Mouse (Mus musculus): ENCODE results near the gene Rspo1. TPM values are rescaled to one million over a fixed set of nuclear protein-coding genes. Genes with fewer than 3 reads are reported as not detected.

The Rspo1 gene
- total RNA-seq, 4 experiments from 2014 or later, result 5.4 to 8.8 (median 7.9) TPM

- no peak for DNase-seq (ENCODE audit: low spot score in 2 of 2)
Measured at GRCm38 (mm10) chr4:124972316-124972715, 13.9 kb upstream of the Rspo1 start.

- no peak for DNase-seq (ENCODE audit: low spot score in 2 of 2)
Measured at GRCm38 (mm10) chr4:124973296-124973695, 12.9 kb upstream of the Rspo1 start.

- no peak for DNase-seq (ENCODE audit: low spot score in 2 of 2)
Measured at GRCm38 (mm10) chr4:124978201-124978600, 8.0 kb upstream of the Rspo1 start.

GRCm38 (mm10) chr4:124983893-124984526 lies 2.2 kb upstream of the Rspo1 start:
- DNase-seq (ENCODE audit: low spot score in 2 of 2), result no peak

GRCm38 (mm10) chr4:124984871-124985670 lies 1.2 kb upstream of the Rspo1 start:
- no peak for DNase-seq (ENCODE audit: low spot score in 2 of 2)

GRCm38 (mm10) chr4:124986739-124987710 lies 795 bp downstream of the Rspo1 start:
- no peak for DNase-seq (ENCODE audit: low spot score in 2 of 2)

GRCm38 (mm10) chr4:124987711-124988097 lies 1.5 kb downstream of the Rspo1 start:
- no peak for DNase-seq (ENCODE audit: low spot score in 2 of 2)

- DNase-seq (ENCODE audit: low spot score in 2 of 2), result no peak
Measured at GRCm38 (mm10) chr4:124988382-124988781, 2.2 kb downstream of the Rspo1 start.

- no peak for DNase-seq (ENCODE audit: low spot score in 2 of 2)
Measured at GRCm38 (mm10) chr4:124989787-124990253, 3.6 kb downstream of the Rspo1 start.

- DNase-seq (ENCODE audit: low spot score in 2 of 2), result no peak
Measured at GRCm38 (mm10) chr4:124990325-124990724, 4.1 kb downstream of the Rspo1 start.

GRCm38 (mm10) chr4:124997479-124998147 lies 11.4 kb downstream of the Rspo1 start:
- DNase-seq (ENCODE audit: low spot score in 2 of 2), result no peak

- no peak for DNase-seq (ENCODE audit: low spot score in 2 of 2)
Measured at GRCm38 (mm10) chr4:124999548-124999947, 13.3 kb downstream of the Rspo1 start.

- DNase-seq (ENCODE audit: low spot score in 2 of 2), result no peak
Measured at GRCm38 (mm10) chr4:125002978-125003377, 16.7 kb downstream of the Rspo1 start.

GRCm38 (mm10) chr4:125004886-125005285 lies 18.7 kb downstream of the Rspo1 start:
- no peak for DNase-seq (ENCODE audit: low spot score in 2 of 2)

- no peak for DNase-seq (ENCODE audit: low spot score in 2 of 2)
Measured at GRCm38 (mm10) chr4:125007460-125007859, 21.2 kb downstream of the Rspo1 start.

- no peak for DNase-seq (ENCODE audit: low spot score in 2 of 2)
Measured at GRCm38 (mm10) chr4:125008220-125008619, 22.0 kb downstream of the Rspo1 start.

- DNase-seq (ENCODE audit: low spot score in 2 of 2), result no peak
Measured at GRCm38 (mm10) chr4:125008712-125009111, 22.5 kb downstream of the Rspo1 start.

GRCm38 (mm10) chr4:125015806-125016635 lies 29.8 kb downstream of the Rspo1 start, which contains the start of gene Gnl2:
Gene Gnl2, plus strand, starts transcription at chr4:125016585.
- DNase-seq (ENCODE audit: low spot score in 2 of 2), result no peak

- DNase-seq (ENCODE audit: low spot score in 2 of 2), result no peak
Measured at GRCm38 (mm10) chr4:125017431-125017830, 31.2 kb downstream of the Rspo1 start.
